Mouse (Mus musculus): ENCODE data around the gene Ehhadh. TPM values are rescaled to one million over a fixed set of nuclear protein-coding genes. Genes with fewer than 3 reads are reported as not detected.

Ehhadh gene
- total and polyA plus RNA-seq, 2 experiments from 2014 or later, result 4.3 to 6.5 TPM

GRCm38 (mm10) chr16:21727897-21728364 lies 59.7 kb downstream of the Ehhadh start:
- Histone ChIP-seq H3K4me2 (ENCODE audit: low read depth, low read length) (peak overlapping the region; percentile 54), H3K9me3 (replicated peaks; ENCODE audit: control insufficient read depth, low read length) (no peaks in the 10 kb centered on the region), H3K27ac (ENCODE audit: low read depth) (no peak overlapping the region), H3K4me1 (ENCODE audit: control insufficient read depth, insufficient read depth) (no peaks in the 10 kb centered on the region), H3K4me3 (ENCODE audit: low read depth, low read length) (peak overlapping the region; percentile 45), H3K36me3 (replicated peaks; ENCODE audit: control insufficient read depth, insufficient read depth, low read length) (no peaks in the 10 kb centered on the region), H3K27me3 (ENCODE audit: control insufficient read depth, insufficient read depth, low read length) (no peaks in the 10 kb centered on the region), H3K9ac (replicated peaks; ENCODE audit: low read depth, low read length) (no peak overlapping the region)
- DNase-seq (ENCODE audit: low spot score) (peak; percentile 78), ATAC-seq (ENCODE audit: insufficient read depth, low read depth) (0 out of 2 replicates have a peak, but pooled peaks have one; percentile 14)
- 39% methylated on average over 10 of the region's 10 CpGs for WGBS
- TF ChIP-seq EP300 (IDR thresholded peaks at IDR 0.05; ENCODE audit: low read depth), result no peak
- TF ChIP-seq CTCF (IDR thresholded peaks at IDR 0.05; ENCODE audit: low read depth), result peak; percentile 77

- DNase-seq (ENCODE audit: low spot score), result no peak
- no peak for TF ChIP-seq EP300 (IDR thresholded peaks at IDR 0.05; ENCODE audit: low read depth)
- no peak for TF ChIP-seq CTCF (IDR thresholded peaks at IDR 0.05; ENCODE audit: low read depth)
- no peak for ATAC-seq (ENCODE audit: insufficient read depth, low read depth)
- Histone ChIP-seq H3K27ac (ENCODE audit: low read depth) (no peak overlapping the region), H3K27me3 (ENCODE audit: control insufficient read depth, insufficient read depth, low read length) (no peaks in the 10 kb centered on the region), H3K9me3 (replicated peaks; ENCODE audit: control insufficient read depth, low read length) (no peaks in the 10 kb centered on the region), H3K4me3 (ENCODE audit: low read depth, low read length) (no peak overlapping the region), H3K9ac (replicated peaks; ENCODE audit: low read depth, low read length) (no peak overlapping the region), H3K4me2 (ENCODE audit: low read depth, low read length) (no peak overlapping the region), H3K4me1 (ENCODE audit: control insufficient read depth, insufficient read depth) (no peaks in the 10 kb centered on the region), H3K36me3 (replicated peaks; ENCODE audit: control insufficient read depth, insufficient read depth, low read length) (no peaks in the 10 kb centered on the region)
- WGBS, result 88% methylated on average over 3 of the region's 3 CpGs
Measured at GRCm38 (mm10) chr16:21727421-21727820, 60.2 kb downstream of the Ehhadh start.

GRCm38 (mm10) chr16:21724261-21724660 lies 63.3 kb downstream of the Ehhadh start:
- H3K4me3 ChIP-seq (ENCODE audit: low read depth, low read length), result no peak overlapping the region
- no peaks in the 10 kb centered on the region for H3K4me1 ChIP-seq (ENCODE audit: control insufficient read depth, insufficient read depth)
- H3K9ac ChIP-seq (replicated peaks; ENCODE audit: low read depth, low read length), result no peak overlapping the region
- ATAC-seq (ENCODE audit: insufficient read depth, low read depth) (no peak), DNase-seq (ENCODE audit: low spot score) (no peak)
- no peak for TF ChIP-seq CTCF (IDR thresholded peaks at IDR 0.05; ENCODE audit: low read depth)
- no peak for TF ChIP-seq EP300 (IDR thresholded peaks at IDR 0.05; ENCODE audit: low read depth)
- no peak overlapping the region for H3K4me2 ChIP-seq (ENCODE audit: low read depth, low read length)
- H3K27me3 ChIP-seq (ENCODE audit: control insufficient read depth, insufficient read depth, low read length), result no peaks in the 10 kb centered on the region
- WGBS, result 88% methylated on average over 1 of the region's 1 CpGs
- no peaks in the 10 kb centered on the region for H3K9me3 ChIP-seq (replicated peaks; ENCODE audit: control insufficient read depth, low read length)
- H3K36me3 ChIP-seq (replicated peaks; ENCODE audit: control insufficient read depth, insufficient read depth, low read length), result no peaks in the 10 kb centered on the region
- no peak overlapping the region for H3K27ac ChIP-seq (ENCODE audit: low read depth)

- no peak for ATAC-seq (ENCODE audit: insufficient read depth, low read depth)
- TF ChIP-seq CTCF (IDR thresholded peaks at IDR 0.05; ENCODE audit: low read depth) (no peak), EP300 (IDR thresholded peaks at IDR 0.05; ENCODE audit: low read depth) (no peak)
- WGBS, result 74% methylated on average over 7 of the region's 7 CpGs
Measured at GRCm38 (mm10) chr16:21719770-21720169, 67.8 kb downstream of the Ehhadh start.

GRCm38 (mm10) chr16:21714516-21714915 lies 73.1 kb downstream of the Ehhadh start:
- no peaks in the 10 kb centered on the region for H3K4me1 ChIP-seq (ENCODE audit: control insufficient read depth, insufficient read depth)
- 78% methylated on average over 10 of the region's 10 CpGs for WGBS

More at GRCm38 (mm10) chr16:21719770-21720169, 67.8 kb downstream of the Ehhadh start:
- H3K4me1 ChIP-seq (ENCODE audit: control insufficient read depth, insufficient read depth), result no peaks in the 10 kb centered on the region
- H3K9me3 ChIP-seq (replicated peaks; ENCODE audit: control insufficient read depth, low read length), result no peaks in the 10 kb centered on the region
- DNase-seq (ENCODE audit: low spot score), result no peak
- no peaks in the 10 kb centered on the region for H3K27me3 ChIP-seq (ENCODE audit: control insufficient read depth, insufficient read depth, low read length)
- H3K27ac ChIP-seq (ENCODE audit: low read depth), result no peak overlapping the region
- no peak overlapping the region for H3K4me2 ChIP-seq (ENCODE audit: low read depth, low read length)
- H3K4me3 ChIP-seq (ENCODE audit: low read depth, low read length), result no peak overlapping the region
- no peaks in the 10 kb centered on the region for H3K36me3 ChIP-seq (replicated peaks; ENCODE audit: control insufficient read depth, insufficient read depth, low read length)
- no peak overlapping the region for H3K9ac ChIP-seq (replicated peaks; ENCODE audit: low read depth, low read length)

More at GRCm38 (mm10) chr16:21714516-21714915, 73.1 kb downstream of the Ehhadh start:
- Histone ChIP-seq H3K27ac (ENCODE audit: low read depth) (no peak overlapping the region), H3K4me3 (ENCODE audit: low read depth, low read length) (no peak overlapping the region), H3K9me3 (replicated peaks; ENCODE audit: control insufficient read depth, low read length) (no peaks in the 10 kb centered on the region), H3K36me3 (replicated peaks; ENCODE audit: control insufficient read depth, insufficient read depth, low read length) (no peaks in the 10 kb centered on the region), H3K4me2 (ENCODE audit: low read depth, low read length) (no peak overlapping the region), H3K9ac (replicated peaks; ENCODE audit: low read depth, low read length) (no peak overlapping the region), H3K27me3 (ENCODE audit: control insufficient read depth, insufficient read depth, low read length) (no peaks in the 10 kb centered on the region)
- no peak for DNase-seq (ENCODE audit: low spot score)
- TF ChIP-seq CTCF (IDR thresholded peaks at IDR 0.05; ENCODE audit: low read depth) (no peak), EP300 (IDR thresholded peaks at IDR 0.05; ENCODE audit: low read depth) (no peak)
- ATAC-seq (ENCODE audit: insufficient read depth, low read depth), result no peak

Other genes with a start within 250 kb of the Ehhadh start
- 27.2 and 32.2 TPM in 2 replicates for gene 2510009E07Rik, start 93.1 kb downstream of the Ehhadh start, total RNA-seq (2014; rRNA removed; ENCODE audit: low replicate concordance)
- 18.4 and 20.0 TPM in 2 replicates for gene 2510009E07Rik, start 93.1 kb downstream of the Ehhadh start, polyA plus RNA-seq (2015; fragmentation: Nextera tagmentation; extraction: Ambion mirVana)
- gene Map3k13, start 6.5 kb upstream of the Ehhadh start, total RNA-seq (2014; rRNA removed; ENCODE audit: low replicate concordance), result 1.0 and 1.4 TPM in 2 replicates
- gene Map3k13, start 6.5 kb upstream of the Ehhadh start, polyA plus RNA-seq (2015; fragmentation: Nextera tagmentation; extraction: Ambion mirVana), result 0.33 and 0.36 TPM in 2 replicates
- 22.4 and 57.2 TPM in 2 replicates for gene Tmem41a, start 159.7 kb upstream of the Ehhadh start, total RNA-seq (2014; rRNA removed; ENCODE audit: low replicate concordance)
- gene Tmem41a, start 159.7 kb upstream of the Ehhadh start, polyA plus RNA-seq (2015; fragmentation: Nextera tagmentation; extraction: Ambion mirVana), result 43.6 and 45.7 TPM in 2 replicates
- 2.8 TPM in 1 of 2 replicates, not detected in the other for gene Liph, start 207.9 kb upstream of the Ehhadh start, total RNA-seq (2014; rRNA removed; ENCODE audit: low replicate concordance)
- 0.12 and 0.37 TPM in 2 replicates for gene Liph, start 207.9 kb upstream of the Ehhadh start, polyA plus RNA-seq (2015; fragmentation: Nextera tagmentation; extraction: Ambion mirVana)
- gene Senp2, start 221.7 kb upstream of the Ehhadh start, total RNA-seq (2014; rRNA removed; ENCODE audit: low replicate concordance), result 6.2 and 14.8 TPM in 2 replicates
- 10.5 and 14.8 TPM in 2 replicates for gene Senp2, start 221.7 kb upstream of the Ehhadh start, polyA plus RNA-seq (2015; fragmentation: Nextera tagmentation; extraction: Ambion mirVana)